Mouse (Mus musculus): ENCODE data around the gene Aif1. TPM values are rescaled to one million over a fixed set of nuclear protein-coding genes. Genes with fewer than 3 reads are reported as not detected.

Aif1 gene
- total RNA-seq, 2 experiments from 2014 or later: 0.84 to 1.1 TPM

- DNase-seq (ENCODE audit: low spot score): peak; percentile 98
These were observed 54.6 kb downstream of the Aif1 start, which contains the start of gene Gpank1 for GRCm38 (mm10) chr17:35121143-35121799. TSS of gene Gpank1 (plus strand) at chr17:35121455.

Small RNA genes within 50 kb of the gene (microRNA-seq; reads per million reads assigned to microRNA genes)
- gene Mir6973a (not detected), gene Mir6974 (1.4 reads per million)

Other genes with a start within 250 kb of the Aif1 start
- 10 to 100 TPM in 1 of 2 experiments, 1 to 10 TPM in 1; 9.1 to 10.2 TPM for gene Neu1, start 244.8 kb downstream of the Aif1 start, total RNA-seq (2021)
- 10 to 100 TPM; 11.4 to 94.8 TPM for gene Hspa1b, start 216.8 kb downstream of the Aif1 start, total RNA-seq (2021)
- gene Gm20481, start 206.2 kb downstream of the Aif1 start, total RNA-seq (2021): not detected
- 10 to 100 TPM; 16.6 to 99.8 TPM for gene Hspa1a, start 203.9 kb downstream of the Aif1 start, total RNA-seq (2021)
- gene Hspa1l, start 203.4 kb downstream of the Aif1 start, total RNA-seq (2021): 10 to 100 TPM; 31.8 to 33.6 TPM
- 10 to 100 TPM; 14.0 to 17.1 TPM for gene Lsm2, start 194.2 kb downstream of the Aif1 start, total RNA-seq (2021)
- 10 to 100 TPM; 38.2 TPM for gene Vars, start 175.1 kb downstream of the Aif1 start, total RNA-seq (2021)
- 10 to 100 TPM; 13.2 to 16.8 TPM for gene Vwa7, start 159.5 kb downstream of the Aif1 start, total RNA-seq (2021)
- not detected for gene Sapcd1, start 148.1 kb downstream of the Aif1 start, total RNA-seq (2021)
- gene Msh5, start 129.3 kb downstream of the Aif1 start, total RNA-seq (2021): under 1 TPM in 1 of 2 experiments, not detected in 1; 0.28 TPM
- 10 to 100 TPM in 1 of 2 experiments, 1 to 10 TPM in 1; 7.5 to 11.6 TPM for gene Clic1, start 126.1 kb downstream of the Aif1 start, total RNA-seq (2021)
- 1 to 10 TPM; 4.5 to 8.7 TPM for gene Ddah2, start 117.0 kb downstream of the Aif1 start, total RNA-seq (2021)
- gene Ly6g6c, start 110.7 kb downstream of the Aif1 start, total RNA-seq (2021): not detected
- not detected for gene Mpig6b, start 109.9 kb downstream of the Aif1 start, total RNA-seq (2021)
- gene Ly6g6e, start 99.2 kb downstream of the Aif1 start, total RNA-seq (2021): not detected
- 1 to 10 TPM in 1 of 2 experiments, not detected in 1; 3.0 TPM for gene Ly6g6d, start 98.0 kb downstream of the Aif1 start, total RNA-seq (2021)
- not detected for gene Ly6g6f, start 90.5 kb downstream of the Aif1 start, total RNA-seq (2021)
- 10 to 100 TPM; 85.3 to 87.7 TPM for gene Abhd16a, start 86.8 kb downstream of the Aif1 start, total RNA-seq (2021)
- not detected for gene Ly6g5c, start 67.8 kb downstream of the Aif1 start, total RNA-seq (2021)
- gene Ly6g5b, start 60.6 kb downstream of the Aif1 start, total RNA-seq (2021): not detected
- gene Gpank1, start 54.6 kb downstream of the Aif1 start, total RNA-seq (2021): 1 to 10 TPM; 8.7 to 9.0 TPM
- 100 to 1,000 TPM; 176 to 183 TPM for gene Csnk2b, start 54.0 kb downstream of the Aif1 start, total RNA-seq (2021)
- 10 to 100 TPM; 12.6 to 16.6 TPM for gene D17H6S53E, start 49.7 kb downstream of the Aif1 start, total RNA-seq (2021)
- gene Apom, start 44.0 kb downstream of the Aif1 start, total RNA-seq (2021): not detected
- 100 to 1,000 TPM; 233 to 265 TPM for gene Bag6, start 40.9 kb downstream of the Aif1 start, total RNA-seq (2021)
- gene Prrc2a, start 11.2 kb downstream of the Aif1 start, total RNA-seq (2021): 100 to 1,000 TPM; 102 to 111 TPM
- 1 to 10 TPM in 1 of 2 experiments, not detected in 1; 1.1 TPM for gene Lst1, start 12.4 kb upstream of the Aif1 start, total RNA-seq (2021)
- under 1 TPM in 1 of 2 experiments, not detected in 1; 0.38 TPM for gene Ltb, start 18.4 kb upstream of the Aif1 start, total RNA-seq (2021)
- gene Tnf, start 25.9 kb upstream of the Aif1 start, total RNA-seq (2021): not detected
- under 1 TPM; 0.43 to 0.48 TPM for gene Lta, start 29.3 kb upstream of the Aif1 start, total RNA-seq (2021)
- not detected for gene Gm16181, start 44.8 kb upstream of the Aif1 start, total RNA-seq (2021)
- 1 to 10 TPM; 1.1 to 1.8 TPM for gene Atp6v1g2, start 57.6 kb upstream of the Aif1 start, total RNA-seq (2021)
- 1 to 10 TPM; 7.0 to 7.2 TPM for gene Nfkbil1, start 59.7 kb upstream of the Aif1 start, total RNA-seq (2021)
- gene Ddx39b, start 65.7 kb upstream of the Aif1 start, total RNA-seq (2021): 10 to 100 TPM; 83.5 to 83.8 TPM
- gene H2-D1, start 86.7 kb upstream of the Aif1 start, total RNA-seq (2021): 10 to 100 TPM; 36.3 to 59.0 TPM
- under 1 TPM; 0.19 to 0.27 TPM for gene H2-Q1, start 144.3 kb upstream of the Aif1 start, total RNA-seq (2021)
- gene H2-Q2, start 166.2 kb upstream of the Aif1 start, total RNA-seq (2021): under 1 TPM; 0.18 to 0.71 TPM
- 1 to 10 TPM; 3.5 to 6.6 TPM for gene H2-Q4, start 203.5 kb upstream of the Aif1 start, total RNA-seq (2021)
- 1 to 10 TPM in 1 of 2 experiments, under 1 TPM in 1; 0.94 to 1.2 TPM for gene H2-Q6, start 248.8 kb upstream of the Aif1 start, total RNA-seq (2021)